Mouse (Mus musculus): ENCODE results near the gene Frmpd4.

Frmpd4 gene

DNA sequence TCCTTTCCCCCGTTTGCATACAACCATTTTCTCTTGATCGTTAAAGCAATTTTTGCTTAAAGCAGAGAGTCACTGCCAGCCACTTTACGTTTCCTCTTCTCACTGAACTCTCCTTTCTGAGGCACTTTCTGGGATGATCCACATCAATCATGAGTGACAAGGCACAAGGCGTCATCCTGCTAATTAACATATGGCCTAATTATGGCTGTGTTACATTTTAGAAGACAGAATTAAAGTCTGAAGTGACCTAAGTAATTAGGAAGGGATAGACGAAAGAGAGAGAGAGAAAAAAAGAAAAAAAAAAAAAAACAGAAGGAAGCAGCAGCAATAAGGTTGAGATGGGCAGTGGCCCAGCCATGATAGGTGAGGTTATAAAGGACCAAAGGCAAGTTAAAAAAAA is at the start of gene Frmpd4:
Gene Frmpd4, minus strand, starts transcription at position 101 of the 400 bp plus-strand sequence.
- no peak for DNase-seq (ENCODE audit: low spot score)

DNA sequence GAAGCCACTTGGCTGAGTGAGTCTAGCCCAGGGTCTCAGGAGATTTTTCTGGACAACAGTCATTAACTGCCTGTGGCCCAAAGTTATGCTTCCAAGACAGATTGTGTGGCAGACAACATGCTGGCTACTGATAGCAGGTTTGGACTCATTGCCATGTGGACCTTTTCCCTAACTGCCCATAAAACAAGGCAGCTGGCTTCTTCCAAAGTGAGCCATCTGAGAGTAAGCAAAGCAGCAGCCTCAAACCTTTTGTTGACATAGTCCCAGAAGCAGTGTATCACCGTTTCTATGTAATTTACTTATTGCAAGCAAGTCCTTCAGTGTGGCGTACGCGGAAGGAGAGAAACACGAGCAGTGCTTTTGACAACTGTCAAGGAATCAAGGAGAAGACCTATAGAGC is 18.2 kb upstream of the Frmpd4 start:
- DNase-seq (ENCODE audit: low spot score): no peak

DNA sequence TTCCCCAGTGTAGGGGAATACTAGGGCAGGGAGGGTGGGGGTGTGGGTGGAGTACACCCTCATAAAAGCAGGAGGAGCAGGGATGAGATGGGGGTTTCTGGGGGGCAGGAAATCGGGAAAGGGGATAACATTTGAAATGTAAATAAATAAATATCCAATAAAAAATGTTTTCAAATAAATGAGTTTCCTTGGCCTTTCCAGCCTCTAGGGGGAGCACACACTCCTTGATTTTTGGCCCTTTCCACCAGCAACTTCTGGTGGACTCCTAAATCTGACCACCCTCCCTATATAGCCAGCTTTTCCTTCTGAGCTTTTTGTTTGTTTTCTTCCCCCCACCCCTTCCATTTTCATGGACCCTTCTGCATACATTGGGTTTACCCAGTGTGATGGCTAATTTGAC is 7.3 kb upstream of the Frmpd4 start:
- no peak for DNase-seq (ENCODE audit: low spot score)

DNA sequence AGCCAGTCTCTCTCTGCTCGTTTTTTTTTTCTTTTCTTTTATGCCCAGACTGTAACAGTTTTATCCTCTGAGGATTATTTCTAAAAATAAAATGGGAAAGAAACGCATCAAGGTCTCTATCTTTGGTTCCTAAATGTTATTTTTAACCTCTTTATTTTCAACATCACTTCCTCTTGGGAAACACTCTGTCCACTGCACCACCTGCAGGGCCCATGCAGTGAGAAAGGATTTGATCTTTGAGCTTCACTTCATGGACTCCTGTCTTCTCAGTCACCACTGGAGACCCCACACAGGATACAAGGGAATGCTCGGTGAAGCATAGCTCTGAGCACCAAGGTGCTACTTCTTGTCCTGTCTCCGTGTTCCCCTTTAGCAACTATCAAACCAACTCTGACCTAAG is 5.2 kb downstream of the Frmpd4 start:
- DNase-seq (ENCODE audit: low spot score): no peak

DNA sequence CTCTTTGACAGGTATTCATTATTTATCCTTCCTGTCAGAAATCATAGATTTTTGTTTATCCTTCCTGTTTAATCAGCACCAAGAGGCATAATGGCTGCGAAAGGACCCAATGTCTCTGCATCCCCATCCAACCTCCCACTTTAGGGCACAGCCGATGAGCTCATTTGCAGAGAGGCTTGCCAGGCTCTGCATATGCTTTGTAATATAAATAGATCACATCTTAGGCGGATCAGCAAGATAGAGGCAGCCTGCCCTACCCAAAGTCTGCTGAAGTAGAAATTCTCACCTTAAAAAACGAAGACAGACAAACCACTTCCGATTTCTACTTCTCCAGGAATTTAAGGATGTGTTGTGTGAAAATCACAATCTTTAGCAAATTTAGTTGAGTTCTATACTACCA is 7.8 kb downstream of the Frmpd4 start:
- peak; percentile 2 for DNase-seq (ENCODE audit: low spot score)

DNA sequence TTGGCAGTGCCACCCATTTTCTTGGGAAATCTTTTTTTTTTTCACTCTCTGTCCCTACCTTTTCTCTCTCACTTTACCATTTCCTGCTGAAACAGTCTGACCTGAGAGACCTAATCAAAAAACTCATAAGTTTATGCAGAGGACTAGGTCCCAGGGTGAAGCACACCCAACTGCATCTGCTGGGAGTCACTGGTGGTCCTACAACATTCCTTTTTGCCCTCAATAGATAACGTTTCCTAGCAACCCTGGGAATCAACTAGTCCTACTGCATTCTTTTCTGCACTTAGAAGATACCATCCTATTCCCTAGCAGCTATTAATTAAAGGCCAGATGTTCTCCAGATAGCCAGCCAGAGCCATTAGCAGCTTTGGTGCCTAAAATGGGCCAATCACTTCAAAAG is 71.8 kb downstream of the Frmpd4 start:
- DNase-seq (ENCODE audit: low spot score): no peak

DNA sequence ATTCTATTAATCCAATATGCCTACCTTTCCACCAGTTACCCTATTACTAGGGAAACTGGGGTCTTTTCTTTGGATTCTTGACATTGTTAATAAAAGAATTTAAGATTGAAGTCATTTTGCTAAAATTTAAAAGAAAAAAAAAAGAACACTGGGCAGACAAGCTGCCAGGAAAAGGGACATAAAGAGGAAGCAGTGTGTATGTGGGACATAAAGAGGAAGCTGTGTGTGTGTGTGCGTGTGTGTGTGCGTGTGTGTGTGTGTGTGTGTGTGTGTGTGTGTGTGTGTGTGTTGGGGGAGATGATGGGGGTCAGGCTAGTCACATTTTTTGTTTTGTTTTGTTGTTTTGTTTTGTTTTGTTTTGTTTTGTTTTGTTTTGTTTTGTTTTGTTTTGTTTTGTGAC is 121.8 kb downstream of the Frmpd4 start:
- DNase-seq (ENCODE audit: low spot score): no peak

DNA sequence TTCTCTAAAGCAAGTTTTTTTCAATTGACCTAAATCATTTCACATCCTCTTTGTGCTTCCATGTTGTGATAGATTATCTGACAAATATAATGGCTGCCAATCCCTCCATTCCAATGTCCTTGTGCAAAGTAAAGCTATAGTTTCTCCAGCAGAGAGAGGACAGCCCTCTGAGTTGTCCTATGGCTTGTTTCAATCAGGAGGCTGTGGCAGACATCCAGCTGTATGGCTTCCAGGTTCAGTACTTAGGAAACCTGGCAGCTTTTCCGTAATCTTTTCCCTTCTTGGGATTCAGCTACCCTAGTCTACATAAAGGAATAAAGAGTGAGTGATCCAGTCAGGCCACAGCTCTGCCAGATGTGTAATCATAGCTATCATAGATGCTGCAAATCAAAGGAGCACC is 145.8 kb downstream of the Frmpd4 start:
- DNase-seq (ENCODE audit: low spot score): no peak

DNA sequence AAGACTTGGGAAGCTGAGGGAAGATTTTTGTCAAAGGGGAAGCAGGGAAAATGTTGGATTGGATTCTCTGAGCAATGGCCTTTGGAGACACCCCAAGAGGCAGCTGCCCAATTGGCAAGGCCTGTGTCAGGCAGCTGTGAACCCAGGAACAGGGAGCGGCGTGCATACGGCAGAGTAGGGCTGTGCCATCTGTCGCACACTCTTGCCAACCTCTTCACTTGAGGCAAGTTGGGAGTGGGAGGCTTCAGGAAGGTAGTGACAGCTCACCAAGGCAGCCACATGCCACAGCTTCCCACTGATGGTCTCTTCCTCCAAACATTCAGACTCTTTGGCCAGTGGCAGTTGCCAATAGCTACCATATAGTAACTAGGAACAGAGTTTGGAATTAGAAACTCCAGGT is 147.2 kb downstream of the Frmpd4 start:
- DNase-seq (ENCODE audit: low spot score): peak; percentile 22

DNA sequence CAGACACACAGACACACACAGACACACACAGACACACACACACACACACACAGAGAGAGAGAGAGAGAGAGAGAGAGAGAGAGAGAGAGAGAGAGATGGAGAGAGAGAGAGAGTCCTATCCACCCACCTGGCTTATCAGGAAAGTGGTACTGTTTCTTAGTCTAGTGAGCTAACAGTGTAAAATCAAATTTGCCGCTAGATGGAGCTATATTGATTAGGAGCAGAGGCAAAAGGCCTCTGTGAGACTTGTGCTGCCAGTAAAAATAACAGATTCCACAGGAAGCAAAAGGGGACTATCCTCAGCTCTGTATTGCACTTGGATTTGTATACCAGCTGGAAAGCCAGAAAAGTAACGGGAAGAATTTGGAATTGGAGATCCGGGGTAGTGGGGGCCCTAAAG is 161.6 kb downstream of the Frmpd4 start:
- DNase-seq (ENCODE audit: low spot score): peak; percentile 45

DNA sequence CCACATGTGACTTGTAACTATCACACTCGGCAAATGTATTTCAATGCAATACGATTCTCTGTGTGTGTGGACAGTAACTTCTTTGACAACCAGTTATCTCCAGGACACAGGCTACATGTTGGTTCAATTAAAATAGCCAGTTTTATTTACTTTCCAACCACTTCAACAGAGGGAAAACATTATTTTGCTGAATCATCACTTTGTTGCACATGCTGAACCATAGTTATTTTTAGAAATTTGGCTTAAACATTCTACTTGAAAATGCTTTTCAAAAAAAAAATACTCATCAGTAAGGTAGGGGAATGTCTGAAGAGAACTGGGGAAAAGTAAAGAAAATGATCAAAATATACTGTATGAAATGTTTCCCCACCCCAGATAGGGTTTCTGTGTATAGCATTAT is 173.5 kb downstream of the Frmpd4 start:
- no peak for DNase-seq (ENCODE audit: low spot score)

DNA sequence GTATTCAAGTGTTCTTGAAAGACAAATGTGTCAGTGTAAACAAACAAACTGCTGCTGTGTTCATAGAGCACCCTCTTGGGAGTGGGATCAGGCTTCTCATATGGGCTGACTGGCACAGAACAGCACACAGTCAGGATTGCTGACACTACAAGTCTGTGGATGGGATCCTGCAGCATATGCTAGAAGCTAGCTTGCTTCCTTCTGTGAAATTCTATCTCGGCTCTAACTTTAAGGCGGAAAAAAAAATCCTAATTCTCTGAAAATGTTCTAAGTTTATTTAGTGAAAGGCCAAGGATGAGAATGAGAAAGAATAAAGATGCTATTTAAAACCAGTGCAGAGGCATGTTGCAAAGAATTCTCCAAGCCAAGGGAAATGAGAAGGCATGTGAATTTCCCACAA is 226.6 kb downstream of the Frmpd4 start:
- no peak for DNase-seq (ENCODE audit: low spot score)

DNA sequence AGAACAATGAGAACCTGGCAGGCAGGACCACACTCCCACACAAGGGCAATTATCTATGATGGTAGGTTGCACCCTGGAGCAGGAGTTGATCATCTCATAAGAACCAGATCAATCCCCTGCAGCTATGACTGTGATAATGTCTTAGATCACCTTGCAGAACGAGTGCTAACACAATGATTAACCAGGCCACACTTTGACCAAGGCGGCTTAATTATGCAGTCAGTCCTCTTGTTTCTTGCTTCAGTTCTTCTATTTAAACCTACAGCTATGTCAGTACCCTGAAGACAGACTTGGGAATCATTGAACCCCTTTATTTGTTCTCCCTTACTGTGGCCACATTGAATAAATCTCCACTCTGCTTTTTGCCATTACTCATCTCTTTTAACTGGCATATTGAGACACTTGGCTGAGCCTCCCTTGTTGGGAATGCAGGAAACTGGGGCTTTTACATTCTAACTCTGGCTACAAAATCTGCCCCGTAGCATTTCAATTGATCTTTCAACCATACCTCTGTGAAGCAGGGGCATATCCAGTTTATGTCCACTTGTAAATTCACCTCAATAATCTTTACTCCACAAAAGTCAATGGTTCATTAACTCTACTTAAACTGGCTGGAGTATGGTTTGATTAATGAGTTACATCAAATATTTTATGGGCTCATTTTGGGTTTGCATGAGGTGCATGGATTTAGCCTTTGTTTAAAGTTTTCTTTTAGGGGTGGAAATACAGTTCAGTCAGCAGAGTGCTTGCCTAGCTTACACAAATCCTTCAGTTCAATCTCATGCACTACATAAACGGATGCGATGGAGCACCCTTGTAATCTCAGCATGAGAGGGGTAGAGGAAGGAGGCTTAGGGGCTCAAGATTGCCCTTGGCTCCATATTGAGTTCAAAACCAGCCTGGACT is 227.5 kb downstream of the Frmpd4 start:
- DNase-seq (ENCODE audit: low spot score): no peak

DNA sequence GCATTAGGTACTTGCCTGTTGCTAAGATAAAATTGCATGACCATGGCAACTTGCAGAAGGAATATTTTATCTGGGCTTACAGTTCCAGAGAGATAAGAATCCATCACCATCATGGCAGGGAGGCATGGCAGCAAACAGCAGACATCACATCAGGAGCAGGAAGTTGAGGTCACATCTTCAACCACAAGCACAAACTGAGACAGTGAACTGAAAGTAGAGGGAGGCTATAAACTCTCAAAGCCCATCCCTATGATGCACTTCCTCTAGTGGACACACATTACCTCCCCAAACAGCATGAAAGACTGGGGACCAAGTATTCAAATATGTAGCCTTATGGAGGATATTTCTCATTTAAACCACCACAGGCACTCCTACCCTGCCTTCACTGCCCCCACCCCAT is 238.8 kb downstream of the Frmpd4 start:
- DNase-seq (ENCODE audit: low spot score): no peak

DNA sequence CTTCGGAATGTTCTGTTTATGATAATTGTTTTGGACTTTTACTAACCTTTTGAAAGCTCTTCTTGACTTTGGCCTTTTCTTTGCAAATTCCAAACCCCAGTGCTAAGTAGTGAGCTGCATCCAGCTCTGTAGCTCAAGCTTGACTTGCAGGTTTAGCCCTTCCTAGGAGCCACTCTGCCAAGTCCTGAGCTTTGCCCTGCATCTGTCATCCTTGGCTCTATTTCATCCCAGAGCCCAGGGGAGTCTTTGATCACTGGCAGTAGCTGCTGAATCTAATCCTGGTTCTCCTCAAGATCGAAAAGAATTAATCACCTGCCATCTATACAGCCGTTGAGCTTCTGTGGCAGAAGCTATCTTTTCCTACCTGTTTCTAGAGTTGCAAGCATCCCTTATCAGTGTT is 251.9 kb downstream of the Frmpd4 start:
- DNase-seq (ENCODE audit: low spot score): no peak

DNA sequence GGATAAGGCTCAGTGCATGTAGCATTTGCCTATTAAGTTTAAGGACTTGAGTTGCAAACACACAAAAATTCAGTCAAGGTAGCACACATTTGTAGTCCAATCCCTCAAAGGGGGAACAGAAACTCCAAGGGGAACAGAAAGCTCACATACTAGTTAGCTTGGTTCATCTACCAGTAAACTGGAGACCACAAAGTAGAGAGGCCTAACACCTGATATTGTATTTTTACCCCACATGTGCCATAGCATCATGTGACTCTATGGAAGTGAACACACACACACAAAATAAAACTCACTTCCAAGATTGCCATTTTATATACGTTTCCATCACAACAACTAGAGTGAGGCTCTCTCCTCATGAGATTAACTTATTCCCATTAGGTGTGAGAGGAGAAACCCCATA is 264.9 kb downstream of the Frmpd4 start:
- no peak for DNase-seq (ENCODE audit: low spot score)

DNA sequence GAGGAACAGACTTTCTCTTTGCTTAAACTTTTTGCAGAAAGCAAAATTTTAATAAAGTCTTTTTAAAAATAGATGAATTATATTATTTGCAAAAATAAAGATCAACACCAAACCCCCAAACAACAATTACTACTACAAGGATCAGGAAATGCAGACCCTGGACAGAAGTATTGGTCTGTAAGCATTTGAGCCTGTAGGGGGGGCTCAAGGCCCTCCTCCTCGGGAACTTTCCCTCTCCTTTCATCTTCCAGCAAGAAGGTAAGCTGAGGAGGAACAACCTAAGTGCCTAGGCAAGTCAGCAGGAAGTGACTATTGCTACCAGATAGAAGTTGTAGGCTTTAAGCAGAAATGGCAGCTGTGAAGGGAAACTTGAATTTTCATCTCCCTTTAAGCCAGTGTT is 266.9 kb downstream of the Frmpd4 start:
- no peak for DNase-seq (ENCODE audit: low spot score)

DNA sequence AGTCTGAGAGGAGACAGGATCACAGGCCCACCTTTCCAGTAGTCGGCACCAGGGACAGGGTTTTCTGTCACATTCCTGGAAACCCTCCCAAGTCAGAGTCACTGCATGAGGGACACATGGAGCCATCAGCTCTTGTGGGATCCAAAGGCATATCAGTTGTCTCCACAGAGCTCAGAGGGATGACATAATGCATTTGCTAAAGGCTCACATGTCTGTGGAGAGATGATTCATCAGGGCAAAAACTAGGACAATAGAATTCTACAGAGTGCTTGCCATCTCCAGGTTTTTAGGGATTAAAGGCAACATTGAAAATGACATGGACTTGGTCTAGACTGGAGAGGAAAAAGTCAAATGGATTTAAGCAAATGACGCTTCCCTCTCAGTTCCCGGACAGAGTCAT is 284.5 kb downstream of the Frmpd4 start:
- DNase-seq (ENCODE audit: low spot score): no peak

DNA sequence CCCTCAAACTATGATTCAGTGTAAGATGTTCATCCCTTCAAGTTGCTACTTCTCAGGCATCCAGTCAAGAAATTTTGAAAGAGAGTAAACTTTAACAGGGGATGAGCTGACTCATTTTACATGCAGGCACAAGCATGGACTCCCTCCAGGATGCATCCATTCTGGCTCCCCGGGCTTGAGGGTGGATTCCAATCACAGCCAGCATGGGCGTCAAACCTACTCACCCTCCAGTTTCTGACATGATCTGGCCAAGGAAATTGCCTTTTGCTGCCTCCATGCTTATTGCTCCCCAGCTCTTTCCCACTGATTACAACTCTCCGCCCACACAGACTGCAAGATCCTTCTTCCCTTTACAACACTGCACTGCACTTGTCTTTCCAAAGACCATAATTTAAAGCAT is 370.0 kb downstream of the Frmpd4 start:
- DNase-seq (ENCODE audit: low spot score): no peak

DNA sequence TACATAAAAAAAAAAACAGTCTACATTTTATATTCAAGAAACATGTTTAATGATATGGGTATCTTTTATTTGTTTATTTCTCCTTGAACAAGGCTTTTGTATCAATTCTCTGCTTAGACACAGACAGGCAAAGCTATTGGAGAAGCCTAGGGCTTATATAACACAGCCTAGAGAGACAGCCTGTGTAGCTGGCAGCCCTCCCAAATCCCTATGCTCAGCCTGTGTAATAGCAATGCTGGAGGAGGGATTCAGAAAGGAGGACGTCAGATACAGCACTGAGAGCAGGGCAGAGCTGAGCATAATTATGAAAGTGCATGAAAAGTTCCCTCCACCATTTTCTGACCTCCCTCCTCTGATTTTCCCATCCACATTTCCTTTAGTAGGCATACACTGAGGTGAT is 385.1 kb downstream of the Frmpd4 start:
- peak; percentile 6 for DNase-seq (ENCODE audit: low spot score)

DNA sequence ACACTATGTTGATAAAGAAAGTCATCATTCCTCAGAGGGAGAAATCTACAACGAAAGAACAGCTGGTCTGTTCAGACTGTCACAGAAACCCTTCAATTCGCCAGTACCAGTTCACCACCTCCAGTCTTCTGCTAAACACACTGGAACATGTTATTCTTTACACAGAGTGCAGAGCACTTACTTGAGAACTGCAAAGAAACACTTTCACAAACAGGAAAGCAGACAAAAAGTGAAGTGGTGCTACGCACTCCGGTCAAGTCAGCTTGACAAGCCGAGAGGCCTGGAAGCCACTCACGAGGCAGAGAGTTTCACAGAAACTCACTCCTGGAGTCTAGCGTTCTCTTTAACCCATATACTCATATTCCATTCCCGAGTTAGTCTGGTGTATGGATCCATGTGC is 387.5 kb downstream of the Frmpd4 start:
- no peak for DNase-seq (ENCODE audit: low spot score)

DNA sequence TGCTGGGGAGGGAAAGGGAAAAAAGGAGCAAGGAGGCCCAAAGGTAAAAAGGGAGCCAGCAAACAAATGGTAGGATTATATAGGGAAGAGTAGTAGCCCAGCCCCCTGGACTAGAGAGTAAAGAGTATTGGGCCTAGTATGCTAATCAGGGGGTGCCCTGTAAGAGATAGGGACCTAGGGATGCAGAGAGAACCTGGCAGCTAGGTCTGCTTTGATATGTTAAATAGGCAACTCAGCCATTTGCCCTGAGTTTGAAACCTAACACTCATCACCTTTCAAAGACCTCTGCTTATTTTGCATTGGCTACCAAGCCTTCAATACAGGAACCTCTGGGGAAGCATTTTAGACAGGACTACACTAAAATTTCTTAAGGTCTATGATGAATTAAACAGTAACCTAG is 414.0 kb downstream of the Frmpd4 start:
- DNase-seq (ENCODE audit: low spot score): no peak

DNA sequence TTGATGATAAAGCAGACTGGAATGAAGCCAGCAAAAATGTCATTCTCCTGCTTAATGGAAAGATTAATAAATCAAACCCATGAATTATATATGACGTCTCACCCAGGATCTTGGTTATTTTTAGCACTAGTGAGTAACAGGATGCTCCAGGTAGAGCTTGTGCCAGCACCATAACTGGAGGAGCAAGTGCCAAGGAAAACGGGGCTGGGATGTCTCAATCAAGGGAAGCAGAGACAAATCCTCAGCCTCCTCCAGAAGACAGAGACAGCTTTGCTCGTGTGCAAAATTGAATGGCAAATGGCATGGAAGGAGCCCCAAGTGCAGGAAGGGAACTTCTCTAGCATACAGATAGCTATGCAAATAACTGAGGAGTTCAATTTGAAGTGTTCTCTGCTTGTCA is 418.2 kb downstream of the Frmpd4 start:
- no peak for DNase-seq (ENCODE audit: low spot score)

DNA sequence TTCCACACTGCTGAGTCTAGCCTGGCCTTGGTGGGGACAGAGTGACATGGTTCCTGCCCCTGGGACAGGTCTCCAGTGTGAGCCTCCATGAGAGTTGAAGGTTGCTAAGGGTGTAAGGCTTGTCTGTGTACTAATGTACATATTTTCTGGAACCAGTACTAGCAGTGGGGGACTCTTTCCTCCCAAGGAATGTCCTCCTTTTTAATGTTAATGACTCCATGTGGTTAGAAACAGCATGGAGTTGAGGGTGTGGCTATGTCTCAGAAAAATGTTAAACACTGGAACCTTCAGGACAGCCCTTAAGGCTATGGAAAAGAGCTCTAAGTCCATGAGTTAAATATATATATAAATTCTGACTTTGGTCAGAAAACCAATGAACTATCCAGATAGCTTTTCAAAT is 436.0 kb downstream of the Frmpd4 start:
- DNase-seq (ENCODE audit: low spot score): no peak

Data from layer of hippocampus, adult 9-10 months (tissue).